Mouse (Mus musculus): ENCODE data around the gene Slc1a4.

GRCm38 (mm10) chr11:20284463-20284862 is 48.0 kb downstream of the Slc1a4 start:
- TF ChIP-seq CTCF (IDR thresholded peaks at IDR 0.05; ENCODE audit: low read depth, low read length) (no peak), POLR2A (IDR thresholded peaks at IDR 0.05; ENCODE audit: borderline replicate concordance, low read depth, low read length) (no peak)

Data from bone marrow macrophage, adult 2 months (primary cell).